ENCODE assay signal across 11 mouse cellular contexts in the genomic region with DNA sequence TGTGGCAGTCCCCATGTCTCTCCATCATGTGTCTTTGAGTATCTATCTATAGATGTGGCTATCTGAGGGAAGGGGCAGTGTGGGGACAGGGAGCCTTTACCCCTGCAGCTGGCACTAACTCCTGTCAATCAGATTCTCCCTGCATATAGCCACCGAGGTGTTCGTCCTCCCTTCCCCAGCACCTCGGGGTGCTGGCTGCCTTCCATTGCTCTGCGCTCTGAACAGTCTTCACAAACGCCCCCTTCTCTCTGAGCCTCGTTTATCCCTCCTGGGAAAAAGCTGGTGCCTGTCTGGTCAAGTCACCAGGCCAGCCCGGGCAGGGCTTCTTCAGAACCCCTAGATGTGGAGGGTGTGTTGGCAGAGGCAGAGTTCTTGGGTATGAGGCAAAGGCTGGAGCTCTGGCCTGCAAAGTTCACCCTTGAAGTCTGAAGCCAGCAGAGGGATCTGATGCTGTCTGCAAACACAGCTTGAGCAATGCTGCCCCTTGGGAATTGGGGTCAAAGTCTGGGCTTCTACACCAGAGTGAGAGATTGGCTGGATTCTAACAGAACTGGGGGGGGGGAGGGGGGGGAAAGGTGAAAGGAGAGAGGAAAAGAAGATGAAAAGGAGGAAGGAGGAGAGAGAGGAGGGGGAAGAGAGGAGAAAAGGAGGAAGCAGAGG.
DNase-seq lines count a peak whose midpoint lies in the region; ATAC-seq and TF ChIP-seq lines count a peak whose summit lies in the region.
"Had no signal": no experiment of that assay in that cellular context is flagged by ENCODE, and none has a peak within 500 bp of the region (broad histone marks: within the 10 kb centered on the region; RNA-seq: fewer than 3 reads in every experiment).

No protein-coding gene starts in this region.

- DNase-seq in lung, adult 18-20 months, result peak; percentile 29 to 43
- no peak for DNase-seq in lung, postnatal 0 days (ENCODE audit: low spot score)
- DNase-seq in gastrocnemius, adult 2 months, result peak; percentile 68
- peak; percentile 24 for DNase-seq in lung, postnatal 25 days (ENCODE audit: low spot score)
- DNase-seq in layer of hippocampus, adult 9-10 months (ENCODE audit: low spot score), result no peak
- no peak for DNase-seq in ovary, adult 18-20 months (ENCODE audit: low spot score)
- DNase-seq: thymus, postnatal 36 days had no signal

- no peaks in the 10 kb centered on the region for H3K9me3 ChIP-seq in lung, postnatal 0 days (ENCODE audit: low read length)
- no peaks in the 10 kb centered on the region for H3K9me3 ChIP-seq in intestine, embryonic 16.5 days (ENCODE audit: control insufficient read depth, low read length)
- H3K9me3 ChIP-seq: hindbrain, embryonic 10.5 days had no signal

- no peak for ATAC-seq in lung, postnatal 0 days
- ATAC-seq in intestine, embryonic 16.5 days, result peak; percentile 81
- ATAC-seq: forebrain, embryonic 14.5 days had no signal

- intact Hi-C loops in gastrocnemius, adult 2 months (cut with DNase I), result no loop called here

- TF ChIP-seq CTCF in lung, postnatal 0 days (IDR thresholded peaks at IDR 0.05), result no peak
- TF ChIP-seq CTCF in gastrocnemius, adult 2 months (IDR thresholded peaks at IDR 0.05), result no peak

- WGBS in lung, postnatal 0 days, result 52% methylated on average over 7 of the region's 7 CpGs
- 50% methylated on average over 7 of the region's 7 CpGs for WGBS in intestine, embryonic 16.5 days

- H3K27me3 ChIP-seq in lung, postnatal 0 days (replicated peaks; ENCODE audit: insufficient read depth, low read length), result no peaks in the 10 kb centered on the region
- no peaks in the 10 kb centered on the region for H3K27me3 ChIP-seq in intestine, embryonic 16.5 days (replicated peaks; ENCODE audit: control insufficient read depth, insufficient read depth, low read length)

- TF ChIP-seq EP300 in lung, postnatal 0 days (IDR thresholded peaks at IDR 0.05), result no peak

- H3K4me3 ChIP-seq in lung, postnatal 0 days (ENCODE audit: low read depth, low read length), result no peak overlapping the region
- H3K4me3 ChIP-seq in gastrocnemius, adult 2 months, result no peak overlapping the region
- no peak overlapping the region for H3K4me3 ChIP-seq in intestine, embryonic 16.5 days (ENCODE audit: low read length)
- H3K4me3 ChIP-seq: hindbrain, embryonic 10.5 days had no signal

- H3K27ac ChIP-seq in lung, postnatal 0 days (ENCODE audit: low read length), result no peak overlapping the region
- H3K27ac ChIP-seq in gastrocnemius, adult 2 months, result no peak overlapping the region
- H3K27ac ChIP-seq in intestine, embryonic 16.5 days (ENCODE audit: low read length), result 0 out of 2 replicates have a peak overlapping the region, but pooled peaks have one; percentile 45
- H3K27ac ChIP-seq: hindbrain, embryonic 10.5 days; macrophage had no signal

- H3K4me1 ChIP-seq in lung, postnatal 0 days (ENCODE audit: insufficient read depth, low read depth, low read length), result no peaks in the 10 kb centered on the region
- peaks cover 6% of the 10 kb centered on the region; the same call in 1 of the 2 replicates for H3K4me1 ChIP-seq in intestine, embryonic 16.5 days (ENCODE audit: control insufficient read depth, insufficient read depth, low read length)

- H3K4me2 ChIP-seq in lung, postnatal 0 days (replicated peaks; ENCODE audit: low read depth, low read length), result no peak overlapping the region
- H3K4me2 ChIP-seq in intestine, embryonic 16.5 days (ENCODE audit: low read depth, low read length), result no peak overlapping the region

- no peak overlapping the region for H3K9ac ChIP-seq in lung, postnatal 0 days (replicated peaks; ENCODE audit: low read depth)
- no peak overlapping the region for H3K9ac ChIP-seq in intestine, embryonic 16.5 days (ENCODE audit: low read depth, low read length)

- H3K36me3 ChIP-seq in lung, postnatal 0 days (ENCODE audit: insufficient read depth, low read length), result no peaks in the 10 kb centered on the region
- H3K36me3 ChIP-seq in intestine, embryonic 16.5 days (ENCODE audit: control insufficient read depth, insufficient read depth, low read length), result no peaks in the 10 kb centered on the region
- H3K36me3 ChIP-seq: hindbrain, embryonic 10.5 days had no signal

Comparison
In these comparisons a context has a peak if more than half of its experiments do, and no peak if none do; other contexts are left out.
1. DNase-seq: peak in lung, adult 18-20 months (2 of 2), gastrocnemius, adult 2 months (single experiment) and lung, postnatal 25 days (single experiment); none in lung, postnatal 0 days (single experiment), layer of hippocampus, adult 9-10 months (single experiment) and ovary, adult 18-20 months (single experiment).